Mouse (Mus musculus): ENCODE measurements around the gene Mrgpra6. TPM values are rescaled to one million over a fixed set of nuclear protein-coding genes. Genes with fewer than 3 reads are reported as not detected.
A peak's percentile ranks its signal among the peaks of the same experiment; 100 is the strongest.

Gene Mrgpra6
- not detected for total RNA-seq (2021)

GRCm38 (mm10) chr7:47204830-47205229, at the start of gene Mrgpra6:
Gene Mrgpra6 (minus strand): TSS chr7:47204920.
- intact Hi-C loops (cut with DNase I) = loop anchor here (10.0 kb wide), 1 partner anchor 80 kb away; no protein-coding TSS in a partner anchor
- DNase-seq (ENCODE audit: low spot score in 2 of 2) = no peak

GRCm38 (mm10) chr7:47252770-47253169, 48.0 kb upstream of the Mrgpra6 start, which contains the start of gene Mrgpra9:
Gene Mrgpra9 (minus strand): TSS chr7:47252848.
- intact Hi-C loops (cut with DNase I) = no loop called here
- DNase-seq (ENCODE audit: low spot score in 2 of 2) = no peak

GRCm38 (mm10) chr7:47244658-47245057, 39.9 kb upstream of the Mrgpra6 start:
- intact Hi-C loops (cut with DNase I) = no loop called here
- no peak for DNase-seq (ENCODE audit: low spot score in 2 of 2)

- intact Hi-C loops (cut with DNase I) = no loop called here
- DNase-seq (ENCODE audit: low spot score in 2 of 2) = no peak
These were observed 9.4 kb downstream of the Mrgpra6 start for GRCm38 (mm10) chr7:47195271-47195670.

GRCm38 (mm10) chr7:47170814-47171213, 33.9 kb downstream of the Mrgpra6 start:
- DNase-seq (ENCODE audit: low spot score in 2 of 2) = no peak
- intact Hi-C loops (cut with DNase I) = no loop called here

- DNase-seq (ENCODE audit: low spot score in 2 of 2) = no peak
- intact Hi-C loops (cut with DNase I) = no loop called here
These were observed 39.7 kb downstream of the Mrgpra6 start for GRCm38 (mm10) chr7:47165028-47165427.

- peak in 1 of 2 experiments; percentile 3 for DNase-seq (ENCODE audit: low spot score in 2 of 2)
- intact Hi-C loops (cut with DNase I) = no loop called here
These were observed 41.5 kb downstream of the Mrgpra6 start for GRCm38 (mm10) chr7:47163203-47163602.

- intact Hi-C loops (cut with DNase I) = no loop called here
- DNase-seq (ENCODE audit: low spot score in 2 of 2) = no peak
These were observed 46.3 kb downstream of the Mrgpra6 start for GRCm38 (mm10) chr7:47158451-47158850.

GRCm38 (mm10) chr7:47157743-47158142, 47.0 kb downstream of the Mrgpra6 start:
- DNase-seq (ENCODE audit: low spot score in 2 of 2) = no peak

GRCm38 (mm10) chr7:47155849-47156248, 48.9 kb downstream of the Mrgpra6 start:
- intact Hi-C loops (cut with DNase I) = no loop called here
- DNase-seq (ENCODE audit: low spot score in 2 of 2) = no peak

More at GRCm38 (mm10) chr7:47157743-47158142, 47.0 kb downstream of the Mrgpra6 start:
- intact Hi-C loops (cut with DNase I) = no loop called here

GRCm38 (mm10) chr7:47155396-47155795, 49.3 kb downstream of the Mrgpra6 start:
- DNase-seq (ENCODE audit: low spot score in 2 of 2) = no peak
- intact Hi-C loops (cut with DNase I) = no loop called here

GRCm38 (mm10) chr7:47150420-47151061, 54.2 kb downstream of the Mrgpra6 start:
- intact Hi-C loops (cut with DNase I) = loop anchor here (1.0 kb wide), 2 partner anchors 127 to 187 kb away; no protein-coding TSS in a partner anchor
- no peak for DNase-seq (ENCODE audit: low spot score in 2 of 2)

- DNase-seq (ENCODE audit: low spot score in 2 of 2) = no peak
- intact Hi-C loops (cut with DNase I) = loop anchor here (5.0 kb wide), 1 partner anchor 66 kb away; no protein-coding TSS in a partner anchor
These were observed 56.4 kb downstream of the Mrgpra6 start for GRCm38 (mm10) chr7:47148298-47148697.

GRCm38 (mm10) chr7:47146034-47146812, 58.5 kb downstream of the Mrgpra6 start:
- peak; percentile 30 to 44 for DNase-seq (ENCODE audit: low spot score in 2 of 2)
- intact Hi-C loops (cut with DNase I) = loop anchor here (5.0 kb wide), 1 partner anchor 64 kb away; no protein-coding TSS in a partner anchor

GRCm38 (mm10) chr7:47144299-47144698, 60.4 kb downstream of the Mrgpra6 start:
- intact Hi-C loops (cut with DNase I) = no loop called here
- no peak for DNase-seq (ENCODE audit: low spot score in 2 of 2)

- intact Hi-C loops (cut with DNase I) = no loop called here
- no peak for DNase-seq (ENCODE audit: low spot score in 2 of 2)
These were observed 64.8 kb downstream of the Mrgpra6 start for GRCm38 (mm10) chr7:47139823-47140325.

Other genes starting within 250 kb of the Mrgpra6 start
- 10 to 100 TPM; 11.9 to 12.1 TPM for gene Uevld, start 246.4 kb downstream of the Mrgpra6 start, total RNA-seq (2021)
- not detected for gene Gm9999, start 221.3 kb downstream of the Mrgpra6 start, total RNA-seq (2021)
- gene Spty2d1, start 196.5 kb downstream of the Mrgpra6 start, total RNA-seq (2021) = 10 to 100 TPM; 15.1 TPM
- 10 to 100 TPM; 15.1 to 17.1 TPM for gene Tmem86a, start 154.3 kb downstream of the Mrgpra6 start, total RNA-seq (2021)
- 100 to 1,000 TPM; 149 to 184 TPM for gene Ptpn5, start 71.2 kb downstream of the Mrgpra6 start, total RNA-seq (2021)
- gene Mrgpra9, start 47.9 kb upstream of the Mrgpra6 start, total RNA-seq (2021) = not detected
- gene Mrgpra1, start 149.3 kb upstream of the Mrgpra6 start, total RNA-seq (2021) = not detected
- not detected for gene Mrgpra2a, start 247.2 kb upstream of the Mrgpra6 start, total RNA-seq (2021)